Mouse (Mus musculus) liver, embryonic 14.5 days (tissue): ENCODE measurements around the gene Mei4. TPM values are rescaled to one million over a fixed set of nuclear protein-coding genes. Genes with fewer than 3 reads are reported as not detected.
A peak's percentile ranks its signal among the peaks of the same experiment; 100 is the strongest.

Experiments
- ATAC-seq: fragments of 200-750 bp; cut with Nextera tagmentation; 2 replicates; pipeline ENCODE4 v1.8.0; 2017; ENCODE audit warnings: moderate number of reproducible peaks, mild to moderate bottlenecking, moderate library complexity; ENCODE audit not compliant: insufficient read depth
- DNase-seq, 3 experiments: peaks; one replicate each; pipeline ENCODE4 v3.0.0-alpha.2; 2012 to 2013; ENCODE audit warnings: low read depth in 3 of 3, low spot score in 3 of 3
- H3K27ac ChIP-seq: fragments of 300-500 bp; sonication (generic); 2 replicates; pipeline ENCODE4 v1.5.1; 2014; ENCODE audit warnings: moderate library complexity, mild to moderate bottlenecking, control low read depth, inconsistent platforms
- H3K27me3 ChIP-seq: fragments of 300-500 bp; sonication (generic); 2 replicates; pipeline ENCODE4 v1.6.1; 2014; ENCODE audit warnings: mild to moderate bottlenecking, low read length, moderate library complexity; ENCODE audit not compliant: control insufficient read depth, insufficient read depth
- H3K36me3 ChIP-seq: fragments of 300-500 bp; sonication (generic); replicated peaks from 2 replicates; pipeline ENCODE4 v1.6.1; 2014; ENCODE audit warnings: low read depth; ENCODE audit not compliant: control insufficient read depth, insufficient read depth
- H3K4me1 ChIP-seq, 2 experiments: fragments of 200-500 bp in 1 of 2; fragments of 300-500 bp in 1 of 2; sonication (generic) in 1 of 2; replicated peaks; 2 replicates each; pipeline ENCODE4 v1.6.1; 2012 to 2014; ENCODE audit warnings: antibody characterized with exemption in 1 of 2, inconsistent platforms in 1 of 2, low read length in 1 of 2; ENCODE audit not compliant: control insufficient read depth in 2 of 2, insufficient read depth in 2 of 2
- H3K4me2 ChIP-seq: fragments of 300-500 bp; sonication (generic); 2 replicates; pipeline ENCODE4 v1.6.1; 2014; ENCODE audit warnings: low read depth, mild to moderate bottlenecking, control low read depth, moderate library complexity
- H3K4me3 ChIP-seq, 2 experiments: fragments of 200-500 bp in 1 of 2; fragments of 300-500 bp in 1 of 2; sonication (generic) in 1 of 2; 2 replicates each; pipeline ENCODE4 v1.5.1; 2012 to 2014; ENCODE audit warnings: low read depth in 2 of 2, low read length in 2 of 2, mild to moderate bottlenecking in 2 of 2, control low read depth in 1 of 2, inconsistent platforms in 1 of 2, moderate library complexity in 1 of 2; ENCODE audit not compliant: insufficient read depth in 1 of 2
- H3K9ac ChIP-seq: fragments of 300-500 bp; sonication (generic); replicated peaks from 2 replicates; pipeline ENCODE4 v1.6.1; 2014; ENCODE audit warnings: mild to moderate bottlenecking, control low read depth, moderate library complexity
- H3K9me3 ChIP-seq: fragments of 300-500 bp; sonication (generic); 2 replicates; pipeline ENCODE4 v1.6.1; 2016; ENCODE audit warnings: low read length, mixed read lengths; ENCODE audit not compliant: control insufficient read depth
- CTCF ChIP-seq: IDR thresholded peaks from 2 replicates; pipeline ENCODE4 v1.5.1; 2016; ENCODE audit warnings: antibody characterized with exemption, low read depth, control low read depth
- EP300 ChIP-seq: IDR thresholded peaks from 2 replicates; pipeline ENCODE4 v1.6.1; 2016; ENCODE audit warnings: antibody characterized with exemption, low read depth
- WGBS: fragments of 180-500 bp; shearing (Covaris S2); extraction: QIAGEN DNeasy Blood & Tissue Kit; methylation state at CpG from one replicate; pipeline ENCODE4 v1.1.7; 2014; ENCODE audit not compliant: insufficient replicate concordance; 5-methylcytosine and 5-hydroxymethylcytosine counted together
- polyA plus RNA-seq, 2 experiments: library from polyadenylated mRNA; depleted of rRNA in 1 of 2; stranded (reverse) in 1 of 2; unstranded in 1 of 2; fragments of >200 nt; fragmentation: Nextera tagmentation in 1 of 2; extraction: Ambion mirVana in 1 of 2; gene quantifications; 2 replicates each; pipeline versions ENCODE4 v1.2.1 to v1.2.3; 2012 to 2014

The Mei4 gene
- polyA plus RNA-seq (2012; rRNA removed): 0.09 and 0.11 TPM in 2 replicates
- polyA plus RNA-seq (2014; fragmentation: Nextera tagmentation; extraction: Ambion mirVana): 0.08 and 0.30 TPM in 2 replicates

- peak; percentile 91 for ATAC-seq
- H3K9me3 ChIP-seq: no peaks in the 10 kb centered on the region
- H3K27me3 ChIP-seq: no peaks in the 10 kb centered on the region
- peak; percentile 30 to 35 (median 32) for DNase-seq
- WGBS: 3% methylated on average over 32 of the region's 32 CpGs
- TF ChIP-seq CTCF (peak; percentile 49), EP300 (no peak)
- no peaks in the 10 kb centered on the region for H3K36me3 ChIP-seq
- no peaks in the 10 kb centered on the region; a peak in 1 of 4 replicates for H3K4me1 ChIP-seq
- H3K27ac ChIP-seq: no peak within 1 kb of the TSS
- peak within 1 kb of the TSS; percentile 11; the same call in 1 of the 2 replicates for H3K9ac ChIP-seq
- H3K4me2 ChIP-seq: peak within 1 kb of the TSS; percentile 62
- H3K4me3 ChIP-seq: peak within 1 kb of the TSS; percentile 34 to 53
Measured at GRCm38 (mm10) chr9:81863181-81863887, at the start of gene Mei4. TSS of gene Mei4 (plus strand) at chr9:81863670.

GRCm38 (mm10) chr9:81819715-81820373 lies 43.6 kb upstream of the Mei4 start:
- Histone ChIP-seq H3K4me3 (no peak overlapping the region), H3K27me3 (no peaks in the 10 kb centered on the region), H3K36me3 (no peaks in the 10 kb centered on the region), H3K27ac (no peak overlapping the region), H3K4me2 (no peak overlapping the region), H3K4me1 (no peaks in the 10 kb centered on the region), H3K9ac (no peak overlapping the region), H3K9me3 (no peaks in the 10 kb centered on the region)
- TF ChIP-seq CTCF: no peak
- TF ChIP-seq EP300: no peak
- DNase-seq (no peak), ATAC-seq (no peak)
- WGBS: 50% methylated on average over 1 of the region's 1 CpGs

- no peak overlapping the region for H3K4me2 ChIP-seq
- no peak overlapping the region for H3K9ac ChIP-seq
- no peak overlapping the region for H3K4me3 ChIP-seq
- H3K27ac ChIP-seq: no peak overlapping the region
- H3K9me3 ChIP-seq: no peaks in the 10 kb centered on the region
- no peaks in the 10 kb centered on the region for H3K27me3 ChIP-seq
- TF ChIP-seq CTCF: no peak
- TF ChIP-seq EP300: no peak
- H3K4me1 ChIP-seq: no peaks in the 10 kb centered on the region
- ATAC-seq (no peak), DNase-seq (no peak)
- 43% methylated on average over 2 of the region's 2 CpGs for WGBS
- no peaks in the 10 kb centered on the region for H3K36me3 ChIP-seq
Measured at GRCm38 (mm10) chr9:81827560-81827959, 35.9 kb upstream of the Mei4 start.

GRCm38 (mm10) chr9:81834056-81834455 lies 29.4 kb upstream of the Mei4 start:
- no peaks in the 10 kb centered on the region for H3K36me3 ChIP-seq
- no peak overlapping the region for H3K9ac ChIP-seq
- no peak overlapping the region for H3K4me2 ChIP-seq
- no peak for DNase-seq
- ATAC-seq: no peak
- TF ChIP-seq EP300 (no peak), CTCF (no peak)
- H3K27ac ChIP-seq: no peak overlapping the region
- H3K4me3 ChIP-seq: no peak overlapping the region
- H3K27me3 ChIP-seq: no peaks in the 10 kb centered on the region
- no peaks in the 10 kb centered on the region for H3K9me3 ChIP-seq
- no peaks in the 10 kb centered on the region for H3K4me1 ChIP-seq

GRCm38 (mm10) chr9:81858861-81859260 lies 4.6 kb upstream of the Mei4 start:
- Histone ChIP-seq H3K4me1 (no peaks in the 10 kb centered on the region; a peak in 1 of 4 replicates), H3K36me3 (no peaks in the 10 kb centered on the region), H3K27ac (no peak overlapping the region), H3K27me3 (no peaks in the 10 kb centered on the region), H3K9me3 (no peaks in the 10 kb centered on the region), H3K9ac (no peak overlapping the region), H3K4me3 (no peak overlapping the region), H3K4me2 (no peak overlapping the region)
- no peak for DNase-seq
- WGBS: 17% methylated on average over 1 of the region's 1 CpGs
- no peak for ATAC-seq
- TF ChIP-seq EP300 (no peak), CTCF (no peak)
